Mouse (Mus musculus) brain, adult 10 weeks (tissue): Measurements from ENCODE around the gene 9130008F23Rik. TPM values are rescaled to one million over a fixed set of nuclear protein-coding genes. Genes with fewer than 3 reads are reported as not detected.

Source experiments
- polyA plus RNA-seq: library from polyadenylated mRNA; stranded (reverse); fragments of 350-450 nt; fragmentation: Illumina TruSeq; extraction: RNeasy Lipid Tissue Mini Kit (QIAGEN cat#74804); gene quantifications from one replicate; pipeline ENCODE4 v1.2.3, GENCODE M21; 2015; ENCODE audit warnings: low read depth, low replicate concordance

9130008F23Rik gene
- polyA plus RNA-seq = not detected

GRCm38 (mm10) chr17:40879924-40880691 is at the start of gene 9130008F23Rik:
9130008F23Rik (minus strand) TSS chr17:40880559.

GRCm38 (mm10) chr17:40914250-40914649 is 33.9 kb upstream of the 9130008F23Rik start, which contains the start of gene Glyatl3:
Glyatl3 (minus strand) TSS chr17:40914350.

Other genes starting within 250 kb of the 9130008F23Rik start
- gene Esp3, start 248.5 kb downstream of the 9130008F23Rik start, polyA plus RNA-seq = not detected
- gene Esp1, start 153.4 kb downstream of the 9130008F23Rik start, polyA plus RNA-seq = not detected
- gene Crisp2, start 73.6 kb downstream of the 9130008F23Rik start, polyA plus RNA-seq = 0.48 TPM
- not detected for gene Rhag, start 69.4 kb downstream of the 9130008F23Rik start, polyA plus RNA-seq
- not detected for gene Glyatl3, start 33.8 kb upstream of the 9130008F23Rik start, polyA plus RNA-seq
- 29.3 TPM for gene Mut, start 54.1 kb upstream of the 9130008F23Rik start, polyA plus RNA-seq
- 8.0 TPM for gene Cenpq, start 54.5 kb upstream of the 9130008F23Rik start, polyA plus RNA-seq